Mouse (Mus musculus) intestine, postnatal 0 days (tissue): ENCODE data around the gene Tas2r143. TPM values are rescaled to one million over a fixed set of nuclear protein-coding genes. Genes with fewer than 3 reads are reported as not detected.
A peak's percentile ranks its signal among the peaks of the same experiment; 100 is the strongest.

Experiments used
- ATAC-seq: fragments of 200-750 bp; cut with Nextera tagmentation; 2 replicates; pipeline ENCODE4 v1.8.0; 2017; ENCODE audit warnings: mild to moderate bottlenecking, moderate TSS enrichment, moderate library complexity
- H3K27ac ChIP-seq: fragments of 300-500 bp; sonication (generic); 2 replicates; pipeline ENCODE4 v1.5.1; 2014; ENCODE audit warnings: mild to moderate bottlenecking, low read depth, low read length, moderate library complexity
- H3K27me3 ChIP-seq: fragments of 300-500 bp; sonication (generic); replicated peaks from 2 replicates; pipeline ENCODE4 v1.6.1; 2014; ENCODE audit warnings: low read length, mixed read lengths; ENCODE audit not compliant: control insufficient read depth, insufficient read depth
- H3K36me3 ChIP-seq: fragments of 300-500 bp; sonication (generic); 2 replicates; pipeline ENCODE4 v1.6.1; 2014; ENCODE audit warnings: mild to moderate bottlenecking, moderate library complexity; ENCODE audit not compliant: control insufficient read depth, insufficient read depth
- H3K4me1 ChIP-seq: fragments of 300-500 bp; sonication (generic); replicated peaks from 2 replicates; pipeline ENCODE4 v1.6.1; 2014; ENCODE audit warnings: antibody characterized with exemption, low read length, mixed read lengths; ENCODE audit not compliant: control insufficient read depth, insufficient read depth
- H3K4me2 ChIP-seq: fragments of 300-500 bp; sonication (generic); replicated peaks from 2 replicates; pipeline ENCODE4 v1.6.1; 2014; ENCODE audit warnings: low read depth, mild to moderate bottlenecking, moderate library complexity
- H3K4me3 ChIP-seq: fragments of 300-500 bp; sonication (generic); 2 replicates; pipeline ENCODE4 v1.5.1; 2014; ENCODE audit warnings: low read depth, low read length
- H3K9ac ChIP-seq: fragments of 300-500 bp; sonication (generic); 2 replicates; pipeline ENCODE4 v1.6.1; 2014; ENCODE audit warnings: mild to moderate bottlenecking, low read depth, low read length
- H3K9me3 ChIP-seq: fragments of 300-500 bp; sonication (generic); 2 replicates; pipeline ENCODE4 v1.6.1; 2016; ENCODE audit warnings: mixed run types; ENCODE audit not compliant: control insufficient read depth
- CTCF ChIP-seq: sonication (generic); IDR thresholded peaks from 2 replicates; pipeline ENCODE4 v1.5.1; 2016; ENCODE audit warnings: low read depth, mild to moderate bottlenecking, control low read depth, antibody characterized with exemption, moderate library complexity
- WGBS: fragments of 180-500 bp; shearing (Covaris S2); extraction: QIAGEN DNeasy Blood & Tissue Kit; methylation state at CpG from one replicate; pipeline ENCODE4 v1.1.7; 2014; 5-methylcytosine and 5-hydroxymethylcytosine counted together
- polyA plus RNA-seq: library from polyadenylated mRNA; unstranded; fragments of >200 nt; fragmentation: Nextera tagmentation; extraction: Ambion mirVana; gene quantifications from 2 replicates; pipeline ENCODE4 v1.2.1, GENCODE M21; 2015

Gene Tas2r143
- polyA plus RNA-seq, 1 experiment from 2014 or later, result not detected

- H3K9me3 ChIP-seq, result no peaks in the 10 kb centered on the region
- 89% methylated on average over 4 of the region's 4 CpGs for WGBS
- H3K27me3 ChIP-seq, result no peaks in the 10 kb centered on the region
- H3K4me3 ChIP-seq, result no peak overlapping the region
- no peak overlapping the region for H3K9ac ChIP-seq
- no peak for ATAC-seq
- H3K4me2 ChIP-seq, result no peak overlapping the region
- no peak overlapping the region for H3K27ac ChIP-seq
- no peak for TF ChIP-seq CTCF
- no peaks in the 10 kb centered on the region for H3K4me1 ChIP-seq
- H3K36me3 ChIP-seq, result no peaks in the 10 kb centered on the region
Observed at GRCm38 (mm10) chr6:42385635-42386034, 14.4 kb upstream of the Tas2r143 start.

- Histone ChIP-seq H3K4me1 (no peaks in the 10 kb centered on the region), H3K27ac (no peak overlapping the region), H3K9me3 (no peaks in the 10 kb centered on the region), H3K4me2 (no peak overlapping the region), H3K4me3 (no peak overlapping the region), H3K9ac (no peak overlapping the region), H3K36me3 (no peaks in the 10 kb centered on the region), H3K27me3 (no peaks in the 10 kb centered on the region)
- WGBS, result 25% methylated on average over 2 of the region's 2 CpGs
- no peak for ATAC-seq
- no peak for TF ChIP-seq CTCF
Observed at GRCm38 (mm10) chr6:42391796-42392330, 8.2 kb upstream of the Tas2r143 start.

GRCm38 (mm10) chr6:42395960-42396809, 3.9 kb upstream of the Tas2r143 start:
- Histone ChIP-seq H3K4me3 (no peak overlapping the region), H3K4me1 (no peaks in the 10 kb centered on the region), H3K36me3 (no peaks in the 10 kb centered on the region), H3K9me3 (no peaks in the 10 kb centered on the region), H3K9ac (no peak overlapping the region), H3K4me2 (no peak overlapping the region), H3K27me3 (no peaks in the 10 kb centered on the region), H3K27ac (no peak overlapping the region)
- WGBS, result 51% methylated on average over 9 of the region's 9 CpGs
- TF ChIP-seq CTCF, result no peak
- ATAC-seq, result peak; percentile 57; the same call in 1 of the 2 replicates

GRCm38 (mm10) chr6:42397041-42397657, 2.9 kb upstream of the Tas2r143 start:
- no peaks in the 10 kb centered on the region for H3K27me3 ChIP-seq
- no peak overlapping the region for H3K4me2 ChIP-seq
- H3K36me3 ChIP-seq, result no peaks in the 10 kb centered on the region
- TF ChIP-seq CTCF, result no peak
- H3K27ac ChIP-seq, result no peak overlapping the region
- no peaks in the 10 kb centered on the region for H3K9me3 ChIP-seq
- ATAC-seq, result no peak
- 66% methylated on average over 3 of the region's 3 CpGs for WGBS
- no peak overlapping the region for H3K9ac ChIP-seq
- no peak overlapping the region for H3K4me3 ChIP-seq
- H3K4me1 ChIP-seq, result no peaks in the 10 kb centered on the region

GRCm38 (mm10) chr6:42398285-42398684, 1.8 kb upstream of the Tas2r143 start:
- TF ChIP-seq CTCF, result no peak
- no peak overlapping the region for H3K4me3 ChIP-seq
- H3K27ac ChIP-seq, result no peak overlapping the region
- no peak overlapping the region for H3K9ac ChIP-seq
- ATAC-seq, result no peak
- no peak overlapping the region for H3K4me2 ChIP-seq
- H3K36me3 ChIP-seq, result no peaks in the 10 kb centered on the region
- H3K9me3 ChIP-seq, result no peaks in the 10 kb centered on the region
- H3K27me3 ChIP-seq, result no peaks in the 10 kb centered on the region
- no peaks in the 10 kb centered on the region for H3K4me1 ChIP-seq
- WGBS, result 82% methylated on average over 3 of the region's 3 CpGs

GRCm38 (mm10) chr6:42398998-42399397, 1.0 kb upstream of the Tas2r143 start:
- Histone ChIP-seq H3K9ac (no peak overlapping the region), H3K4me2 (no peak overlapping the region), H3K27ac (no peak overlapping the region), H3K4me3 (no peak overlapping the region), H3K9me3 (no peaks in the 10 kb centered on the region), H3K4me1 (no peaks in the 10 kb centered on the region), H3K36me3 (no peaks in the 10 kb centered on the region), H3K27me3 (no peaks in the 10 kb centered on the region)
- WGBS, result 90% methylated on average over 1 of the region's 1 CpGs
- no peak for ATAC-seq
- no peak for TF ChIP-seq CTCF
